Mouse (Mus musculus) small intestine, adult 2 months (tissue): Measurements from ENCODE around the gene Vps8. TPM values are rescaled to one million over a fixed set of nuclear protein-coding genes. Genes with fewer than 3 reads are reported as not detected.

Experiments
- H3K27ac ChIP-seq: fragments of 200-500 bp; 2 replicates; pipeline ENCODE4 v1.5.1; 2012; ENCODE audit warnings: low read depth, low read length, control low read depth, inconsistent platforms; ENCODE audit not compliant: insufficient read depth
- H3K27me3 ChIP-seq: fragments of 200-500 bp; 2 replicates; pipeline ENCODE4 v1.6.1; 2012; ENCODE audit warnings: mild to moderate bottlenecking, moderate library complexity, low read length, inconsistent platforms; ENCODE audit not compliant: control insufficient read depth, insufficient read depth
- H3K36me3 ChIP-seq: fragments of 200-500 bp; 2 replicates; pipeline ENCODE4 v1.6.1; 2012; ENCODE audit warnings: mild to moderate bottlenecking, low read length, control low read depth, inconsistent platforms; ENCODE audit not compliant: control insufficient read depth, insufficient read depth
- H3K4me1 ChIP-seq: fragments of 200-500 bp; 2 replicates; pipeline ENCODE4 v1.6.1; 2012; ENCODE audit warnings: low read length, inconsistent platforms, mixed read lengths; ENCODE audit not compliant: control insufficient read depth, insufficient read depth, insufficient read length
- H3K4me3 ChIP-seq: fragments of 200-500 bp; 2 replicates; pipeline ENCODE4 v1.5.1; 2012; ENCODE audit warnings: low read depth, mild to moderate bottlenecking, control low read depth, inconsistent platforms, low read length, moderate library complexity
- CTCF ChIP-seq: fragments of 200-500 bp; IDR thresholded peaks from 2 replicates; pipeline ENCODE4 v1.5.1; 2012; ENCODE audit warnings: low read depth, mild to moderate bottlenecking, control low read depth, inconsistent platforms, low read length, moderate library complexity, mixed read lengths; ENCODE audit not compliant: insufficient replicate concordance, insufficient read length; ENCODE audit errors: extremely low read depth
- POLR2A ChIP-seq: fragments of 200-500 bp; IDR thresholded peaks from 2 replicates; pipeline ENCODE4 v1.6.1; 2012; ENCODE audit warnings: low read depth, mild to moderate bottlenecking, control low read depth, inconsistent platforms, low read length, moderate library complexity
- WGBS: fragments of 180-500 bp; shearing (Covaris S2); methylation state at CpG from one replicate; pipeline ENCODE4 v1.1.7; 2018; 5-methylcytosine and 5-hydroxymethylcytosine counted together
- polyA plus RNA-seq: library from polyadenylated mRNA; depleted of rRNA; stranded (reverse); fragments of >200 nt; gene quantifications from 2 replicates; pipeline ENCODE4 v1.2.3, GENCODE M21; 2012

The Vps8 gene
- polyA plus RNA-seq, 1 experiment = 8.8 TPM

- Histone ChIP-seq H3K27me3 (no peaks in the 10 kb centered on the region), H3K4me1 (no peaks in the 10 kb centered on the region), H3K36me3 (peaks cover 5% of the 10 kb centered on the region; the same call in 1 of the 2 replicates), H3K27ac (no peak overlapping the region), H3K4me3 (no peak overlapping the region)
- 83% methylated on average over 9 of the region's 9 CpGs for WGBS
- TF ChIP-seq POLR2A (no peak), CTCF (no peak)
These were observed 73.9 kb downstream of the Vps8 start for GRCm38 (mm10) chr16:21496799-21497198.

DNA sequence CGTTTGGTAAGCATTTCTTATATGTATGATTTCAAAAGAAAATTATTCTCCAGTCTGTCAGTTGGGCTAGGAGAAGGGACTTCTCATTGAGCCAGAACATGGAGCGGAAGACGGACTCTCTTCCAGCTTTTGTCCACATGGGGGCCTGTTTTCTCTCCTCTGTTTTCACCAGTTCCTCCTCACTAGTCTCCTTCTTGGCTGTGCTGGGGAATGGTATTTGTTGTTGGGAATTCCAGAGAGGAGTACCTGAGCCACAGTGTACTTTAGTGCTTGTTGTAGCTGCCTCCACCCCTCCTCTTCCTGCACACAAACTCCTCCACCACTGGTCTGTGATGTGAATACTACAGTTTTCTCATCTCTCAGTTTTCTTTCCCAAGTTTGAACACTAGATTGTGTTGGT lies 74.7 kb downstream of the Vps8 start:
- TF ChIP-seq POLR2A = no peak
- no peak for TF ChIP-seq CTCF
- Histone ChIP-seq H3K36me3 (peaks cover 5% of the 10 kb centered on the region; the same call in 1 of the 2 replicates), H3K4me3 (no peak overlapping the region), H3K27ac (no peak overlapping the region), H3K27me3 (no peaks in the 10 kb centered on the region), H3K4me1 (no peaks in the 10 kb centered on the region)
- 77% methylated on average over 3 of the region's 3 CpGs for WGBS

DNA sequence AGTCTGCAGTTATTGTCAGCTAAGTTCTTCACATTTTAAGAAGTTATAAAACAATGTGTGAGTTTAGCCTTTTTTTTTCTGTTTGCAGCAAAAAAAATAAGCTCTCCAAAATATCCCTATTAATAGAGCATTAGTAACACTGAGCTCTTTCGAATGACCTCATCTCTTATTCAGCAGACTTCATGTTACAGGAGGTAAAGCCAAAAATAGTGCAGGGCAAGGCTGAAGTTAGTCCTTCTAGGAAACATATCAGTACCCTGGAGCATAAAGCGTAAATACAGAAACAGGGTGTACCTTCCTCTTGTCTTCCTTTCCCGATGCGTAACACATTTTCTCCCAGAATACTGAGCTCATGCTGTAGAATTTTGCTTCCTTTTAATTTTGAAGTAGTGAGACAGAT lies 76.1 kb downstream of the Vps8 start:
- Histone ChIP-seq H3K27ac (no peak overlapping the region), H3K4me3 (no peak overlapping the region), H3K4me1 (no peaks in the 10 kb centered on the region), H3K36me3 (peaks cover 3% of the 10 kb centered on the region; the same call in 1 of the 2 replicates), H3K27me3 (no peaks in the 10 kb centered on the region)
- WGBS = 80% methylated on average over 4 of the region's 4 CpGs
- TF ChIP-seq CTCF = no peak
- TF ChIP-seq POLR2A = no peak

- WGBS = 78% methylated on average over 7 of the region's 7 CpGs
- Histone ChIP-seq H3K36me3 (peaks cover 3% of the 10 kb centered on the region; the same call in 1 of the 2 replicates), H3K27ac (no peak overlapping the region), H3K4me1 (no peaks in the 10 kb centered on the region), H3K4me3 (no peak overlapping the region), H3K27me3 (no peaks in the 10 kb centered on the region)
- TF ChIP-seq CTCF (no peak), POLR2A (no peak)
These were observed 76.7 kb downstream of the Vps8 start for GRCm38 (mm10) chr16:21499656-21500055.

DNA sequence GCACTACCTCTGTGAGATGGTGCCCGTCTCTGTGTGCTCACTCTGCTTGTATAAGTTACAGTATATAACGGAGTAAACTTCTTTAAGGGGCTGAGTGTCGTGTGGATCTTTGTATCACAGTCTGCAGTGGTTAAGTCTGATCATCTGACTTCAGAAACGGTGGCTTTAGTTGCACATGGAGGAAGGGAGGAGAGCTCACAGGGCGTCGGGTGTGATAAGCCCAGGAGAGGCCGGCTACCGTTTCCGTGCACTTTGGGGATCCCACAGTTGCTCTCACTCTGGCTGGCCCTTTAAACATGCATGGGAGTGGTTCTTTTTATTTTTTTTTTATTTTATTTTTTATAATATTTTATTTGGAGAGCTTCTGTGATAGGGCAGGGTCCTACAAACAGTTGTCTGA lies 95.9 kb downstream of the Vps8 start:
- H3K4me1 ChIP-seq = no peaks in the 10 kb centered on the region
- TF ChIP-seq CTCF (no peak), POLR2A (no peak)
- H3K27ac ChIP-seq = no peak overlapping the region
- WGBS = 68% methylated on average over 9 of the region's 9 CpGs
- H3K36me3 ChIP-seq = no peaks in the 10 kb centered on the region
- H3K4me3 ChIP-seq = no peak overlapping the region
- H3K27me3 ChIP-seq = no peaks in the 10 kb centered on the region

GRCm38 (mm10) chr16:21519785-21520184 lies 96.9 kb downstream of the Vps8 start:
- no peak overlapping the region for H3K4me3 ChIP-seq
- TF ChIP-seq POLR2A (no peak), CTCF (no peak)

DNA sequence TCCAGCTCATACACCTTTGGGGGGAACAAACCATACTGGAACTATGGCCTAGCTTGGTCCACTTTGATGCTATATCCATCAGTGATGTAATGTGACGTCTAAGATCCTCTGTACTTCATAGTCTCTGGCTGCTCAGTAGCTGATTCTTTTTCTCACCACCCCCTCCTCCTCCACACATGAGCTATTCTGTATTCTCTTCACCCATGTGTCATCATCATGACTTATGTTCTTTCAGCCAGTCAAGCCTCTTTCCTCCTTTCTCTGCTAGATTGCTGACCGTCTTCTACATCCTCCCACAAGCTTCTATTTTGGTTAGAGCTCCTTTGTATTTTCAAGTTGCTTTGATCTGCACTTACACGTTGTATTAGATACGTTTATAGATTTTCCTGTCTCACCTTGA lies 100.8 kb downstream of the Vps8 start:
- H3K27ac ChIP-seq = no peak overlapping the region
- peaks cover 6% of the 10 kb centered on the region for H3K36me3 ChIP-seq
- no peak overlapping the region for H3K4me3 ChIP-seq
- no peaks in the 10 kb centered on the region for H3K27me3 ChIP-seq
- WGBS = 82% methylated on average over 4 of the region's 4 CpGs
- no peak for TF ChIP-seq CTCF
- no peak for TF ChIP-seq POLR2A
- no peaks in the 10 kb centered on the region for H3K4me1 ChIP-seq

More at GRCm38 (mm10) chr16:21519785-21520184, 96.9 kb downstream of the Vps8 start:
- Histone ChIP-seq H3K27ac (no peak overlapping the region), H3K4me1 (no peaks in the 10 kb centered on the region), H3K36me3 (no peaks in the 10 kb centered on the region), H3K27me3 (no peaks in the 10 kb centered on the region)

DNA sequence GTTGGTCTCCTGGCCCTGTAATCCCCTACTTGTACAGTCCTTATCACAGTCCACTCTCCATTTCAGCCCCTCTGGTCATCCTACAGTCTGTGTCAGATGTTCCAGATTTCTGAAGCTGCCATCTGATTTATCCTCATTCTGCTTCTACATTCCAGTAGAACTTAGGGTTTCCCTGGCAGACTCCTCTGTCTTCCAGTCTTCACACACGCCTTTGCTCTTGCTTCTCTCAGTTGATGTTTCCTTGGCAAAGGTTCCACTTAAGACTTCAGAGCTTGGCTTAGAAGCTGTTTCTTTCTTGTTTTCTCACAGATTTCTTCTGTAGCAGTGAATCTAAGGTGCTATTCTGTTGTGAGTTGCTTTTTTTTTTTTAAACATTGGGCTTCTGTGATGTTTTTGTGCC lies 102.5 kb downstream of the Vps8 start:
- H3K36me3 ChIP-seq = peaks cover 7% of the 10 kb centered on the region
- TF ChIP-seq CTCF (no peak), POLR2A (no peak)
- no peak overlapping the region for H3K4me3 ChIP-seq
- 93% methylated on average over 1 of the region's 1 CpGs for WGBS
- no peaks in the 10 kb centered on the region for H3K4me1 ChIP-seq
- no peaks in the 10 kb centered on the region for H3K27me3 ChIP-seq
- no peak overlapping the region for H3K27ac ChIP-seq
